Comparison of ENCODE assay signal across 8 mouse cellular contexts in the genomic region with DNA sequence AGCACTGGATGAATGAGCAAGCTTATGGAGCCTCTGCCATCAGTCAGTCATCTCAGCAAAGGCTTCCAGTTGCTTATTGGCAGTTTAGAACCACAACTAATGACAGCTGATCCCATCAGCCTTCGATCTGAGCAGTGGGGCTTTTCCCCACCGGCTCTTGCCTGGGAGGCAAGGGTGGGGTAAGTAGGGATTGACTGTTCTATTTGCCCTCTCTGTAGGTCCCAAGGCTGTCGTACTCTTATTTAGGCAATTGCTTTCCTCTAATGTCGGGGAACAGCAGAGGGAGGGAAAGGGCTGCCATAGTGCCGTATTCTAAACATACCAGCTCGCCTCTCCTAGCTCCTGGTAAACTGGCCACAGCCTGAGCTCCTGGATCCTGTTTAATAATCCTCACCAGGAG. TPM values are rescaled to one million over a fixed set of nuclear protein-coding genes. Genes with fewer than 3 reads are reported as not detected.
DNase-seq lines count a peak whose midpoint lies in the region; ATAC-seq lines count a peak whose summit lies in the region.

Gene Oser1, minus strand, starts transcription at position 101 of the 400 bp plus-strand sequence.

- peaks cover 5% of the 10 kb centered on the region for H3K4me1 ChIP-seq in neural tube, embryonic 11.5 days (ENCODE audit: control insufficient read depth, insufficient read depth, low read length)
- peaks cover 7% of the 10 kb centered on the region for H3K4me1 ChIP-seq in limb, embryonic 10.5 days

- H3K9me3 ChIP-seq in neural tube, embryonic 11.5 days (ENCODE audit: control insufficient read depth, low read length): no peaks in the 10 kb centered on the region
- H3K9me3 ChIP-seq in limb, embryonic 10.5 days (replicated peaks): no peaks in the 10 kb centered on the region

- no peak within 1 kb of the TSS for H3K4me3 ChIP-seq in neural tube, embryonic 11.5 days (ENCODE audit: low read depth, low read length)
- no peak within 1 kb of the TSS for H3K4me3 ChIP-seq in limb, embryonic 10.5 days

- no peak for ATAC-seq in neural tube, embryonic 11.5 days (ENCODE audit: insufficient read depth, low FRiP score, low TSS enrichment)
- ATAC-seq in erythroid progenitor cell, adult 5-6 weeks (replicated peaks; ENCODE audit: low FRiP score, poor library complexity, severe bottlenecking): no peak
- ATAC-seq in neutrophil, adult 5-6 weeks (ENCODE audit: extremely low read depth, insufficient number of reproducible peaks, low FRiP score, poor library complexity, severe bottlenecking): no peak

- H3K27me3 ChIP-seq in neural tube, embryonic 11.5 days (ENCODE audit: control insufficient read depth, insufficient read depth, low read length): no peaks in the 10 kb centered on the region
- H3K27me3 ChIP-seq in limb, embryonic 10.5 days (ENCODE audit: low read depth, poor library complexity, severe bottlenecking): no peaks in the 10 kb centered on the region

- no peak within 1 kb of the TSS for H3K9ac ChIP-seq in neural tube, embryonic 11.5 days (ENCODE audit: low read length)

- H3K36me3 ChIP-seq in neural tube, embryonic 11.5 days (ENCODE audit: control insufficient read depth, insufficient read depth, low read length): no peaks in the 10 kb centered on the region
- H3K36me3 ChIP-seq in limb, embryonic 10.5 days: 0 out of 2 replicates have a peak, but pooled peaks cover 6% of the 10 kb centered on the region

- no peak for DNase-seq in neural tube, embryonic 11.5 days (ENCODE audit: low spot score)
- DNase-seq in neural tube, embryonic 10.5 days (ENCODE audit: extremely low spot score, low spot score): no peak
- DNase-seq in heart, postnatal 10 days: no peak
- no peak for DNase-seq in limb, embryonic 10.5 days (ENCODE audit: low spot score)
- no peak for DNase-seq in kidney, postnatal 10 days
- DNase-seq in spleen, postnatal 10 days (ENCODE audit: low spot score in 2 of 2): no peak

- 80% methylated on average over 6 of the region's 6 CpGs for WGBS in neural tube, embryonic 11.5 days
- WGBS in limb, embryonic 10.5 days: 83% methylated on average over 6 of the region's 6 CpGs

- no peak within 1 kb of the TSS for H3K4me2 ChIP-seq in neural tube, embryonic 11.5 days (ENCODE audit: low read depth)

- intact Hi-C loops in heart, postnatal 10 days (cut with DNase I): no loop called here

- H3K27ac ChIP-seq in neural tube, embryonic 11.5 days (ENCODE audit: low read depth, low read length): no peak within 1 kb of the TSS
- no peak within 1 kb of the TSS for H3K27ac ChIP-seq in limb, embryonic 10.5 days

RNA-seq across cellular contexts. Expression of gene Oser1, which starts in this region (rescaled TPM):
- polyA plus RNA-seq in neural tube, embryonic 11.5 days (2014; fragmentation: Nextera tagmentation; extraction: Ambion mirVana): 85.4 and 86.7 TPM in 2 replicates
- total RNA-seq in erythroid progenitor cell, adult 5-6 weeks (2015; ENCODE audit: low replicate concordance): 46.1 and 53.7 TPM in 2 replicates
- total RNA-seq in erythroid progenitor cell, adult 5-6 weeks (2017; ENCODE audit: low replicate concordance): 18.8 and 32.0 TPM in 2 replicates
- 10 to 100 TPM; 21.3 to 24.4 TPM for total RNA-seq in heart, postnatal 10 days (2021)
- 84.9 and 89.2 TPM in 2 replicates for polyA plus RNA-seq in limb, embryonic 10.5 days (2016; fragmentation: Nextera tagmentation; extraction: Ambion mirVana)
- 63.2 and 77.3 TPM in 2 replicates for total RNA-seq in neutrophil, adult 5-6 weeks (2017)
